Mouse (Mus musculus) spleen, postnatal 14 days (tissue): Measurements from ENCODE around the gene Clba1.

Experiments used
- DNase-seq, 2 experiments: peaks; one replicate each; pipeline ENCODE4 v3.0.0; 2021 to 2022; ENCODE audit warnings: low spot score in 2 of 2

Gene Clba1

GRCm38 (mm10) chr12:112808587-112809364 is at the start of gene Clba1:
Gene Clba1, plus strand, starts transcription at chr12:112808937.
- peak; percentile 74 to 82 for DNase-seq

- DNase-seq, result no peak
These were observed 49.3 kb upstream of the Clba1 start for GRCm38 (mm10) chr12:112759471-112759870.

GRCm38 (mm10) chr12:112760154-112760926 is 48.4 kb upstream of the Clba1 start, which contains the start of gene Pld4:
Gene Pld4, plus strand, starts transcription at chr12:112760655.
- peak; percentile 34 to 60 for DNase-seq

- no peak for DNase-seq
These were observed 47.3 kb upstream of the Clba1 start for GRCm38 (mm10) chr12:112761411-112761810.

DNA sequence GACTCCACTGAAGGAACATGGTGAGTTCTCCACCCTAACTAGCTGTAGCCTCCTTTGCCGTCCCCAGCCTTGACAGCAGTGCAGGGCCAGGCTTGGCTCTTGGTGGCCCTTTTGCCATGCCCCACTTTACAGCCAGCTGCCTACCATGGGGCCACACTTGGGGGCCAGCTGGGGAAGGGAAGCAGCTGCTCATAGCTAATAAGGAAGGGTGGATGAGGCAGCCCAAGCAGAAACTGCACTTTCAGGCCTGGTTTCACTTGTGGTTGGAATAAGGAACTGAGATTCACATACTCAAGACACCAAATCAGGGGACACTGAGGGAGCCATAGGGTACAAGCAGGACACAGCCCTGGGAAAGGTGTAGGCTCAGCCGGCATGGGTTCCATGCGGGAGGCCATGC is 46.7 kb upstream of the Clba1 start:
- DNase-seq, result peak; percentile 35 to 51

DNA sequence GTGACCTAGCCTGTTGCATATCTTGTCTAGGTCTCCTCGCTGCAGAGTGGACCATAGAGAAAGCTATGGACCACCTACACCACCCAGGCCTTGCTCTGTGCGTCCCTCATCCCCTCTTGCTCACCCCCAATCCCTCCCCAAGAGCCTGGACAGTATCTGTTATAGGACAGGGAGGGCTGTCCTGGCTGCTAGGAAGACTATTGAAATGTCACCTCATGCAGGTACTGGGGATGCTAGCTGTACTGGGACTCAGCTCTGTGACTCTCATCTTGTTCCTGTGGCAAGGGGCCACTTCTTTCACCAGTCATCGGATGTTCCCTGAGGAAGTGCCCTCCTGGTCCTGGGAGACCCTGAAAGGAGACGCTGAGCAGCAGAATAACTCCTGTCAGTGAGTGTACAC is 45.6 kb upstream of the Clba1 start:
- no peak for DNase-seq

DNA sequence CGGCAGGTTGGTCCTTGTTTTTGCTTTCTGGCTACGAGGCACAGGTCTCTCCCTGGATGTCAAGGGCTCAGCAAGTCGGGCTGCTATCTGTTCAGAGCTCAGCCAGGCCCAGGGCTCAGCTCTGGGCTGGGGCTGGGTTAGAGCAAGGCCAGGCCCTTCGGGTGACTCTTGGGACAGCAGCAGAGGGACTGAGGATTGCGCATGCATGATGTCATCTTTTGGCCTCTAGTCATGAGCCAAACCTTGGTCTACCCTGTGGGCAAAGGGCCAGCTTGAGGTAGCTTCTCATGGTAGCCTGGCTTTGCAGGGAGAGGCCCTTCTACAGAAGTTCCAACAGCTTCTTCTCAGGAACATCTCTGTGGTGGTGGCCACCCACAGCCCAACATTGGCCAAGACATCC is 44.6 kb upstream of the Clba1 start:
- no peak for DNase-seq

DNA sequence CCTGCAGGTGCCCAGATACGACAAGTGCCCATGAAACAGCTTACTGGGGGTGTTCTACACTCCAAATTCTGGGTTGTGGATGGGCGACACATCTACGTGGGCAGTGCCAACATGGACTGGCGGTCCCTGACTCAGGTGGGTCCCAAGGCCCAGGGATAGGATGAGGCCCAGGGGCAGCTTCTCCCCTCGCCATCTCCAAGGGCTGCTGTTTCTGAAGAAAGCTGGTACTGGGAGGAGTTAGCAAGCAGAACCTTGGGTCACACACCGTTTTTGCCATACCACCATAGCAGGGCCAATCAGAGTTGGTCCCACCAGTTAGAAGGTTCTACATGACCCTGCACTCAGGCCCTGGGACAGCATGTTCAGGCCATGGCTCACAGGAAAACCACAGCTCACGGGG is 43.7 kb upstream of the Clba1 start:
- DNase-seq, result no peak

- DNase-seq, result no peak
These were observed 42.2 kb upstream of the Clba1 start for GRCm38 (mm10) chr12:112766586-112766985.

GRCm38 (mm10) chr12:112767036-112767890 is 41.5 kb upstream of the Clba1 start:
- peak in 1 of 2 experiments; percentile 4 for DNase-seq

DNA sequence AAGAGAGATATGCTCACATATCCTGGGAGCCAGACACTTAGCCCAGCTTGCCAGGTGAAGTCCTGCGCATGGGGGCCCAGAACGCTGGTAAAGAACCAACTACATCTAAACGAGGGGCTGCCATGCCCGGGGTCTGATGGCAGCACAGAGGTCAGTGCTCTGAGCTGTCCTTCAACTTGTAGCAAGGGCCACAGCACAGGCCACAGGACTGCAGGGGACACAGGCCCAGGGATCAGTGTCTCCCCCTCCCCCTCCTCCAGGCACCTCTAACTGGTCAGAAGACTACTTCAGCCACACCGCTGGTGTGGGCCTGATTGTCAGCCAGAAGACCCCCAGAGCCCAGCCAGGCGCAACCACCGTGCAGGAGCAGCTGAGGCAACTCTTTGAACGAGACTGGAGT is 40.6 kb upstream of the Clba1 start:
- peak in 1 of 2 experiments; percentile 5 for DNase-seq

- DNase-seq, result no peak
These were observed 39.7 kb upstream of the Clba1 start for GRCm38 (mm10) chr12:112769031-112769430.

GRCm38 (mm10) chr12:112769751-112770150 is 39.0 kb upstream of the Clba1 start:
- no peak for DNase-seq

DNA sequence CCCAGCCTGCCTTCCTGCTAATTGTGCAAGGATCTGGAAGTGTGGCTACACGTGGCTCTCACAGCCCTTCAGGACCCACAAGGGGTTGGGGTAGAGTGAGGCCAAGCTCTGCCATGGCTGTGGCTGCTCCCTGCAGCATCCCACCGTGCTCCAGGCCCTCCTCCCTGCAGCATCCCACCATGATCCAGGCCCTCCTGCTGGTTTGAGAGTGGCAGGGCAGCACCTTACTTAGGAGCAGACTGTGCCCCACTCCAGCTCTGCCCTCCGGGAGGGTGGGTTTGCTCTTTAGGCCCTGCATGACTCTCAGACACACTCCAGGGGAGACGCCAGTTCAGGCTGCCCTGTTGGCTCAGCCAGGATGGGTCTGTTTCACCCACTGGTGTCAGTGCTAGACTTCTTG is 38.3 kb upstream of the Clba1 start:
- peak in 1 of 2 experiments; percentile 6 for DNase-seq

GRCm38 (mm10) chr12:112772306-112772705 is 36.4 kb upstream of the Clba1 start:
- DNase-seq, result no peak

GRCm38 (mm10) chr12:112773366-112773765 is 35.4 kb upstream of the Clba1 start:
- DNase-seq, result no peak

DNA sequence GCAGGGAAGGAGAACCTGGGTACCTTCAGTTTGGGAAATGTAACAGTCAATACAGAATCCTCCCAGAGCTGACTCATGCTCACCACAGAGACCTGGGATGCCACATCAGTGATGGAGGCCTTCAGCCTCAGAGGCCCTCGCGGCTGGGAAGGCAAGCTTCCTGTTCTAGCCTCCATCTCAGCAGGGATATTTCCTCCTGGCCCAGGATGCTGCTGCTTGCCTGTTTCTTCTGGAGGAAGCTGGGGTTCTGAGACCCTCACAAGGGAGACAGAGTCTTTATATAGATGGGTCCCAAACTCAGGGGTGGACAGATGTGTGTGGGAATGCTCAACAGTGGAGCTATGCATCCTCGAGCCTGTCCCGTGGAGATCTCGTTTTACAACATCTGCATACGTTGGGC is 34.7 kb upstream of the Clba1 start:
- DNase-seq, result no peak

- DNase-seq, result no peak
These were observed 34.3 kb upstream of the Clba1 start for GRCm38 (mm10) chr12:112774481-112774880.

DNA sequence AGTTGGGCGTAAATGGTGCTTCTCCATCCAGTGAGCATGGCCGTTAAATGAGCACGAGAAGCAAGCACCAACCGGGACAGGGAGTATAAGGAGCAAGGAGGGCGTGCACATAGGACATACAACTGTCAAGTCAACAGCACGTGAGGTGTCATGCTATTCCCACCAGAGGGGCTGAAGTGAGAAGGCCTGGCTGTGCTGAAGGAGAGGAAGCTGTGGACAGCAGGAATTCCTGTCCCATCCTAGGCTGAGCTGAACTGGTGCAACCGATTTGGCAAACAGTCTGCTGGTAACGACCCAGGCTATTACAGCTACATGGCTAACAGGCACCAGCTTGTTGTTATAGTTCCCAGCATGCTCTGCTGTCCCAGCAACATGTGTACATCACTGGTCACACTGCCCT is 17.7 kb upstream of the Clba1 start:
- DNase-seq, result no peak

DNA sequence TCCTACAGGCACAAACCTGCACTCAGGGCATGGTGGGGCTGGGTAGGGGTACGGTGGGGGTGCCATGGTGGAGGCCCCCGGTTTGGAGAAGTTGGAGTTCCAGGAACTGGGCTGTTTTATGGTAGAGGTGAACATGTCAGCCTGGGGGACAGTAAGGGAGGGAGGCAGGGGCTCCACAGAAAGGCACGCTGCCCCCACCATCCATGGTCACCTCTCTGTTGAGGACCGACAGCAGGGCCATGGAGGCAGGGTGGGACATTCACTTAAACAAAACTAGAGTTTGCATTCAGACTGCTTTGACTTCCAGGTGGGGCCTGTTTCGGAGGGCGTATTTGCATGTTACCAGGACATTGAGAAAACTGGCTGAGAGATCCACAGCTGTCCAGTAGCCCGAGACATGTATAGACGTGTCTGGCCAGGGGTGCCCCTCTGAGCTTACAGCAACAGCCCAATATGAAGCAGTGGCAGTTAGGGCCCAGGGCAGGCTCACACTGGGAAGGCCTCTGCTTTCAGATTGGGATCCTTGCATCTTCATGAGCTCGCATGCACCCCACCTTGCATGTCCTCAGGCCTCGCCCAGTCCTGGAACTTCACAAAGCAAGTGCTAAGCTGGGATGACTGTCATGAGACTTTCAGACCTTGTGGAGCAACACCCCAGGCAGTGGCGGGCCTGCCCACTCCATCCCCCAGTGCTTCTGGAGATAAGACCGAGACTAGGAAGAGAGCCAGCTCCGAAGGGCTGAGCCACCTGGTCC is 15.0 kb upstream of the Clba1 start:
- DNase-seq, result no peak

GRCm38 (mm10) chr12:112794356-112794816 is 14.4 kb upstream of the Clba1 start:
- no peak for DNase-seq
